Mouse (Mus musculus) cerebellum, adult 11-12 months (tissue): ENCODE measurements around the gene Pigz.

Experiments used
- DNase-seq: peaks from one replicate; pipeline ENCODE4 v3.0.0; 2022

The Pigz gene

GRCm38 (mm10) chr16:31933751-31934549 lies at the start of gene Pigz:
Pigz (plus strand) TSS chr16:31933851.
- DNase-seq: peak; percentile 88

- DNase-seq: no peak
Observed at GRCm38 (mm10) chr16:31883902-31884301, 49.7 kb upstream of the Pigz start.

- no peak for DNase-seq
Observed at GRCm38 (mm10) chr16:31890907-31891306, 42.7 kb upstream of the Pigz start.

- DNase-seq: no peak
Observed at GRCm38 (mm10) chr16:31893396-31894141, 40.1 kb upstream of the Pigz start.

GRCm38 (mm10) chr16:31896971-31897774 lies 36.5 kb upstream of the Pigz start:
- DNase-seq: peak; percentile 72

GRCm38 (mm10) chr16:31898546-31899326 lies 34.9 kb upstream of the Pigz start:
- DNase-seq: no peak

GRCm38 (mm10) chr16:31901886-31902285 lies 31.8 kb upstream of the Pigz start:
- DNase-seq: no peak

- no peak for DNase-seq
Observed at GRCm38 (mm10) chr16:31903239-31903638, 30.4 kb upstream of the Pigz start.

GRCm38 (mm10) chr16:31905331-31905730 lies 28.3 kb upstream of the Pigz start:
- no peak for DNase-seq

- no peak for DNase-seq
Observed at GRCm38 (mm10) chr16:31905891-31906825, 27.5 kb upstream of the Pigz start.

GRCm38 (mm10) chr16:31906896-31907295 lies 26.8 kb upstream of the Pigz start:
- DNase-seq: no peak

- DNase-seq: no peak
Observed at GRCm38 (mm10) chr16:31908959-31909358, 24.7 kb upstream of the Pigz start.

- DNase-seq: no peak
Observed at GRCm38 (mm10) chr16:31910281-31910847, 23.3 kb upstream of the Pigz start.

GRCm38 (mm10) chr16:31917776-31918175 lies 15.9 kb upstream of the Pigz start:
- DNase-seq: no peak

GRCm38 (mm10) chr16:31918248-31918724 lies 15.4 kb upstream of the Pigz start:
- DNase-seq: peak; percentile 82

- no peak for DNase-seq
Observed at GRCm38 (mm10) chr16:31924368-31924767, 9.3 kb upstream of the Pigz start.

- DNase-seq: no peak
Observed at GRCm38 (mm10) chr16:31926091-31926490, 7.6 kb upstream of the Pigz start.

GRCm38 (mm10) chr16:31926547-31927182 lies 7.0 kb upstream of the Pigz start:
- DNase-seq: no peak

- no peak for DNase-seq
Observed at GRCm38 (mm10) chr16:31927412-31927811, 6.2 kb upstream of the Pigz start.

GRCm38 (mm10) chr16:31931330-31931729 lies 2.3 kb upstream of the Pigz start:
- peak; percentile 47 for DNase-seq
